Mouse (Mus musculus): ENCODE measurements around the gene Crybg2.

DNA sequence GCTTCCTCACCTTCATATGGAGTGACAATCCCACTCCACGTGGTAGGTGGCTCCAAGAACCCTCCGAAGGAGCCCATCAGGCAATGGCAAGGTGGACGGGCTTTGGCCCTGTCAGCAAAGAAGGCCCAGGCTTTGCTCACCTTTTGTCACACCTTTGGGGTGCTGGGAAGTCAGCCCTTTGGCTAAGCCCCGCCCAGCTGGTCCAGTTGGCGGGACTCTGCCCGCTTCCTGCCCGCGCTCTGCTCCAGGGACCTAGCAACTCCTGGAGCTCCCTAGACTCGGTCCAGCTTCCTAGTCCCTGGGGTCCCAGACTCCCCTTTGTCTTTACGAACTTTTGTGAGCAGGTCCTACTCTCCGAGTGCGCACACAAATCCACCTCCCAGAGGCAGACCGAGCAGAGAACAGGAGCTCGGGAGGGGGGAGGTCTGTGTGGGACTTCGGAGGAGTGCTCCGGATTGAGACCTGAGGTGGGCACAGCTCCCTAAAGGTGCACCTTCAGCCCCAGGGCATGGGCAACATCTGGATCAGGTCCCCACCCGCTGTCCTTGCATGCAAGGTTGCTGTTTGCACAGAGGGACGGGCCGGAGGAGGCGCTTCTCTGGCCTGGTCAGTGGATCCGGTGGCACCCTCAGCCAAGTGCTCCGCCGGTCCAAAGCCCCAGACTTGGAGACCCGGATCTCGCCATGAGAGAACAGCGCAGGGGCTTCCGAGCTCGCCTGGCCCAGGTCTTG lies at the start of gene Crybg2:
- TF ChIP-seq CTCF (IDR thresholded peaks at IDR 0.05; ENCODE audit: low read depth) (no peak), EP300 (IDR thresholded peaks at IDR 0.05; ENCODE audit: low read depth) (no peak)
